Mouse (Mus musculus): Measurements from ENCODE around the gene Syt7. TPM values are rescaled to one million over a fixed set of nuclear protein-coding genes. Genes with fewer than 3 reads are reported as not detected.

Syt7 gene
- polyA plus RNA-seq, 1 experiment, result 0.37 TPM

DNA sequence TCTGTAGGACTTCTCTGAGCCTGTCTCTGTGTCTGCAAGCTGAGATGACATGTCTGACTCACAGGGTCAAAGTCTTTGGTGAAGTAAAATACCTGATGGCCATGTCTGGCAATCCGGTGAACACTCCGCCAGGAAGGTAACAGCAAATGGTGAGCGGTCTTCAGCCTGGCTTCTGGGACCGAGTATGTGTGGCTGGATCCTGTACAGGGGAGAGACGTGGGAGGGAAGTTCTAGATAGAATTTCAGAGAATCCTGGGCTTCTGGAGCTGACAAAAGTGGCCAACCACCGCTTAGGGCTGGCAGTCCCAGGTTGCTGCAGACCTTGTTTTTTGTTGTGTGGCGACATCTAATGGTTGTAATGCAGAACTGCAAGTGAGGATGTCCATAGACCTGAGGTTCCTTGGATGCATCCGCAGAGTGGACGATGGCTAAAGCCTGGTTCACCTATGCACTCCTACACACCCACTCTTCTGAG is 97.4 kb downstream of the Syt7 start:
- H3K27ac ChIP-seq (ENCODE audit: control insufficient read depth, insufficient read depth, low read depth, low read length, poor library complexity), result no peak overlapping the region
- TF ChIP-seq POLR2A (IDR thresholded peaks at IDR 0.05; ENCODE audit: borderline replicate concordance, control insufficient read depth, low read depth, low read length) (no peak), CTCF (IDR thresholded peaks at IDR 0.05; ENCODE audit: control insufficient read depth, insufficient read depth, low read length) (peak; percentile 67)
- WGBS, result 29% methylated on average over 9 of the region's 9 CpGs
- no peaks in the 10 kb centered on the region for H3K4me1 ChIP-seq (ENCODE audit: control insufficient read depth, insufficient read depth, low read length)
- no peak overlapping the region for H3K4me3 ChIP-seq (replicated peaks; ENCODE audit: control insufficient read depth, low read depth, low read length)

- WGBS, result 86% methylated on average over 1 of the region's 1 CpGs
- H3K4me1 ChIP-seq (ENCODE audit: control insufficient read depth, insufficient read depth, low read length), result no peaks in the 10 kb centered on the region
- TF ChIP-seq CTCF (IDR thresholded peaks at IDR 0.05; ENCODE audit: control insufficient read depth, insufficient read depth, low read length), result no peak
- no peak for TF ChIP-seq POLR2A (IDR thresholded peaks at IDR 0.05; ENCODE audit: borderline replicate concordance, control insufficient read depth, low read depth, low read length)
- no peak overlapping the region for H3K27ac ChIP-seq (ENCODE audit: control insufficient read depth, insufficient read depth, low read depth, low read length, poor library complexity)
- H3K4me3 ChIP-seq (replicated peaks; ENCODE audit: control insufficient read depth, low read depth, low read length), result no peak overlapping the region
Observed at GRCm38 (mm10) chr19:10495670-10496069, 106.8 kb downstream of the Syt7 start.

DNA sequence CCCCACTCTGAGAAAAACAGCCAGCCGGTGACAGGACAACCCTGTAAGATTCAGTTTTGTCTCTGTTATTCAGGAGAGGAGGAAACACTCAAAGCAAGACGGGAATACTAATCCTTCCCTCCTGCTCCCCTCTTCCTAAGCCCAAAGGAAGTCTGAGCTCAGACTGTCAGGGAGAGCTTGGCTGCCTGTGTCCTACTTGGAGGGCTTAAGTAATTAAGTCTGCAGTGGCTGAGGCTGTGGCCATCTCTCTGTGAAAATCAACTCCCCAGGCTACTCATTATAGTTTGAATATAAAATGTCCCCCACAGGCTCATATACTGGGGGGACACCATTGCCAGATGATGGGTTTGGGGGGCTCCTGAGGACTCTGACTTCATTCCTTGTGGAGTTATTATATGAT is 108.1 kb downstream of the Syt7 start:
- Histone ChIP-seq H3K4me3 (replicated peaks; ENCODE audit: control insufficient read depth, low read depth, low read length) (no peak overlapping the region), H3K4me1 (ENCODE audit: control insufficient read depth, insufficient read depth, low read length) (no peaks in the 10 kb centered on the region), H3K27ac (ENCODE audit: control insufficient read depth, insufficient read depth, low read depth, low read length, poor library complexity) (no peak overlapping the region)
- no peak for TF ChIP-seq POLR2A (IDR thresholded peaks at IDR 0.05; ENCODE audit: borderline replicate concordance, control insufficient read depth, low read depth, low read length)
- TF ChIP-seq CTCF (IDR thresholded peaks at IDR 0.05; ENCODE audit: control insufficient read depth, insufficient read depth, low read length), result no peak
- WGBS, result 79% methylated on average over 2 of the region's 2 CpGs

DNA sequence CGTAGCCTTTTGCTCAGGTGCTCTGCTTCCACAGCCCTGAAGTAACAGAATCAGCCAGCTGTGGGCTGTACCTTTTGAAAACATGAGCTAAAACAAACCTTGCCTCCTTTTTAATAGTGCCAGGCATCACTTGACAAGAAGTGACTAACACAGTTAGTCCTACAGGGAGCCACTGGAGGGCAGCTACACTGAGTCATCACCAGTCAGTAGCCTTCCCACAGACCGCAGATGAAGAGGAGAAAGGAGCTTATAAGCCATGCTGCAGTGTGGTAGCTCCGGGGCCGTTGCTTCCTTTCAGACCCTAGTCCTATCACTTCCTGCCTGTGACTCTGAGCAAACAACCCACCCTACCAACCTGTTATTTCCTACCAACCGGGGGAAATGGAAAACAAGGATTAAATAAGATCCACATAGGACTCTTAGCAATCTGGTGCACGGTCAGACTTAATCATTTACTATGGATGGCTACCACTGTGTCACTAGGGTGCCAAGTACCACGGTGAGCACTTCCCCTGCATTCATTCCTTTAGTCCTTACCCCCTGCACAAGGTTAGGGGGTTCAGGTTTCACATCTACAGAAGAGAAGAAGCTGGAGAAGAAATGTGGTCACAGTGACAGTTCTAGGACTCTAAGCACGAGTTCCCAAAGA is 108.7 kb downstream of the Syt7 start:
- Histone ChIP-seq H3K27ac (ENCODE audit: control insufficient read depth, insufficient read depth, low read depth, low read length, poor library complexity) (no peak overlapping the region), H3K4me1 (ENCODE audit: control insufficient read depth, insufficient read depth, low read length) (no peaks in the 10 kb centered on the region), H3K4me3 (replicated peaks; ENCODE audit: control insufficient read depth, low read depth, low read length) (no peak overlapping the region)
- TF ChIP-seq POLR2A (IDR thresholded peaks at IDR 0.05; ENCODE audit: borderline replicate concordance, control insufficient read depth, low read depth, low read length) (no peak), CTCF (IDR thresholded peaks at IDR 0.05; ENCODE audit: control insufficient read depth, insufficient read depth, low read length) (no peak)
- WGBS, result 23% methylated on average over 8 of the region's 8 CpGs

- Histone ChIP-seq H3K4me3 (replicated peaks; ENCODE audit: control insufficient read depth, low read depth, low read length) (no peak overlapping the region), H3K4me1 (ENCODE audit: control insufficient read depth, insufficient read depth, low read length) (no peaks in the 10 kb centered on the region), H3K27ac (ENCODE audit: control insufficient read depth, insufficient read depth, low read depth, low read length, poor library complexity) (no peak overlapping the region)
- TF ChIP-seq POLR2A (IDR thresholded peaks at IDR 0.05; ENCODE audit: borderline replicate concordance, control insufficient read depth, low read depth, low read length), result no peak
- TF ChIP-seq CTCF (IDR thresholded peaks at IDR 0.05; ENCODE audit: control insufficient read depth, insufficient read depth, low read length), result no peak
- 88% methylated on average over 8 of the region's 8 CpGs for WGBS
Observed at GRCm38 (mm10) chr19:10500581-10500980, 111.7 kb downstream of the Syt7 start.

DNA sequence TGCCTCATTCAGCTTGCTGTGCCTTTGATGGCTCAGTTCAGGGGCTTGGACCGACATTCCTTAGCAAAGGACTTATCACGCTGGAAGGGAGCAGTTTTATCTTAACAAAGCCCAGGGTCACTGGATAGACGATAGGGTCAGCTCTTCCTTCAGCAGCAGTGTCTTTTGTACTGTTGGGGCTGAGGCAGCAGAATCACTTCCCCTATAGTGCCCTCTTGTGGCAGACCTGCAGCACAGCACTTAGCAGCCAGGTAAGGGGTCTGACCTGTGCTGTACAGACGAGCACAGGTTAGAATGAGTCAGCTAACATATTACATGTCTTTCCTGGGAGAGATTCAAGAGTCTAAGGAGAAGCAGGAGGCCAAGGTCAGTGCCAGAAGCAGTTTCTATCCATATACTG is 113.7 kb downstream of the Syt7 start:
- no peak for TF ChIP-seq POLR2A (IDR thresholded peaks at IDR 0.05; ENCODE audit: borderline replicate concordance, control insufficient read depth, low read depth, low read length)
- peak; percentile 94 for TF ChIP-seq CTCF (IDR thresholded peaks at IDR 0.05; ENCODE audit: control insufficient read depth, insufficient read depth, low read length)
- Histone ChIP-seq H3K4me1 (ENCODE audit: control insufficient read depth, insufficient read depth, low read length) (no peaks in the 10 kb centered on the region), H3K27ac (ENCODE audit: control insufficient read depth, insufficient read depth, low read depth, low read length, poor library complexity) (no peak overlapping the region), H3K4me3 (replicated peaks; ENCODE audit: control insufficient read depth, low read depth, low read length) (no peak overlapping the region)
- WGBS, result 26% methylated on average over 4 of the region's 4 CpGs

Other genes with a start within 250 kb of the Syt7 start
- 20.9 and 24.8 TPM in 2 replicates for gene Fads1, start 206.2 kb upstream of the Syt7 start, polyA plus RNA-seq (2011; ENCODE audit: insufficient read depth, insufficient read length, low replicate concordance, missing spikeins)
- 54.6 and 126 TPM in 2 replicates for gene Tmem258, start 185.1 kb upstream of the Syt7 start, polyA plus RNA-seq (2011; ENCODE audit: insufficient read depth, insufficient read length, low replicate concordance, missing spikeins)
- gene Fen1, start 184.9 kb upstream of the Syt7 start, polyA plus RNA-seq (2011; ENCODE audit: insufficient read depth, insufficient read length, low replicate concordance, missing spikeins), result 64.3 and 77.3 TPM in 2 replicates
- gene Myrf, start 148.3 kb upstream of the Syt7 start, polyA plus RNA-seq (2011; ENCODE audit: insufficient read depth, insufficient read length, low replicate concordance, missing spikeins), result 0.35 TPM in 1 of 2 replicates, not detected in the other
- gene Dagla, start 84.2 kb upstream of the Syt7 start, polyA plus RNA-seq (2011; ENCODE audit: insufficient read depth, insufficient read length, low replicate concordance, missing spikeins), result 0.18 TPM in 1 of 2 replicates, not detected in the other
- gene Lrrc10b, start 68.4 kb downstream of the Syt7 start, polyA plus RNA-seq (2011; ENCODE audit: insufficient read depth, insufficient read length, low replicate concordance, missing spikeins), result not detected in 2 replicates
- 1.00 and 2.9 TPM in 2 replicates for gene Ppp1r32, start 93.8 kb downstream of the Syt7 start, polyA plus RNA-seq (2011; ENCODE audit: insufficient read depth, insufficient read length, low replicate concordance, missing spikeins)
- gene Cpsf7, start 136.2 kb downstream of the Syt7 start, polyA plus RNA-seq (2011; ENCODE audit: insufficient read depth, insufficient read length, low replicate concordance, missing spikeins), result 46.7 and 87.1 TPM in 2 replicates
- 23.6 and 31.2 TPM in 2 replicates for gene Sdhaf2, start 137.1 kb downstream of the Syt7 start, polyA plus RNA-seq (2011; ENCODE audit: insufficient read depth, insufficient read length, low replicate concordance, missing spikeins)
- gene Tmem216, start 167.1 kb downstream of the Syt7 start, polyA plus RNA-seq (2011; ENCODE audit: insufficient read depth, insufficient read length, low replicate concordance, missing spikeins), result 18.5 and 25.1 TPM in 2 replicates
- gene Cyb561a3, start 188.1 kb downstream of the Syt7 start, polyA plus RNA-seq (2011; ENCODE audit: insufficient read depth, insufficient read length, low replicate concordance, missing spikeins), result 17.7 and 34.4 TPM in 2 replicates
- 7.2 and 16.5 TPM in 2 replicates for gene Tmem138, start 188.3 kb downstream of the Syt7 start, polyA plus RNA-seq (2011; ENCODE audit: insufficient read depth, insufficient read length, low replicate concordance, missing spikeins)
- gene Ddb1, start 216.2 kb downstream of the Syt7 start, polyA plus RNA-seq (2011; ENCODE audit: insufficient read depth, insufficient read length, low replicate concordance, missing spikeins), result 59.3 and 107 TPM in 2 replicates
- 3.7 and 5.3 TPM in 2 replicates for gene Tkfc, start 216.6 kb downstream of the Syt7 start, polyA plus RNA-seq (2011; ENCODE audit: insufficient read depth, insufficient read length, low replicate concordance, missing spikeins)
- 0.41 and 0.77 TPM in 2 replicates for gene Vwce, start 245.1 kb downstream of the Syt7 start, polyA plus RNA-seq (2011; ENCODE audit: insufficient read depth, insufficient read length, low replicate concordance, missing spikeins)

Data from bone marrow, adult 2 months (tissue).